23 mouse cellular contexts compared by ENCODE assay signal in the genomic region with DNA sequence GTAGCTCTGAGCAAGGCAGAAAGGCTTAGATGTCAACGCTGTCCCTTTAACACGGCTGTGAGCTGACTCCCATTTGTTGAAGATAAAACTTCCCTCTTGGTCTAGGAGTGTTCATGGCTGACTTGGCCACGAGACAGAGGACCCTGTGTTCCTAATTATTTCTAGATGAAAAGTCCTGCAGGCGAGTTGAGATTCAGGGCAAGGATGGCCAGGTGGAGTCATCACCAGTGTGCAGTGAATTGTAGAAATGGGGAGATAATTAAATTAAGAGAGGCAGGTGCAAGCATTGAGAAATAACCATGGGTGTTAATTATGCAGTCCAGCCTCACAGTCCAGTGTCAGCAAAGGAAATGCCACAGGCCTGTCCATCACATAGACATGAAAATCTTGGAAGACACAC.
DNase-seq lines count a peak whose midpoint lies in the region; ATAC-seq lines count a peak whose summit lies in the region.
"Had no signal": no experiment of that assay in that cellular context is flagged by ENCODE, and none has a peak within 500 bp of the region (broad histone marks: within the 10 kb centered on the region; RNA-seq: fewer than 3 reads in every experiment).

No protein-coding gene starts in this region.

- WGBS in heart, embryonic 12.5 days = 54% methylated on average over 4 of the region's 4 CpGs
- 51% methylated on average over 4 of the region's 4 CpGs for WGBS in liver, embryonic 12.5 days (ENCODE audit: insufficient replicate concordance)

- peak; percentile 77 for DNase-seq in heart, adult 11 months
- peak; percentile 38 for DNase-seq in left cerebral cortex, postnatal 4 days
- DNase-seq in left cerebral cortex, postnatal 10 days (ENCODE audit: extremely low spot score in 1 of 2, low spot score in 2 of 2) = no peak
- peak; percentile 37 for DNase-seq in cerebellum, adult 9-10 months
- peak; percentile 18 to 29 for DNase-seq in cerebellum, postnatal 25 days
- DNase-seq: adrenal gland, adult 8-10 months; heart, postnatal 14 days; layer of hippocampus, adult 9-11 months; liver, postnatal 0 days; thymus, adult 2 months; thymus, postnatal 4 days had no signal

- ATAC-seq in heart, embryonic 12.5 days (ENCODE audit: insufficient number of reproducible peaks, low FRiP score) = no peak
- ATAC-seq in liver, embryonic 12.5 days = no peak
- ATAC-seq: activated CD4-positive, CD25-positive, alpha-beta regulatory T cell, adult 4 months; intestine, embryonic 16.5 days; liver, postnatal 0 days; lung, postnatal 0 days had no signal

- H3K36me3 ChIP-seq in heart, embryonic 12.5 days = no peaks in the 10 kb centered on the region
- H3K36me3 ChIP-seq in liver, embryonic 12.5 days = no peaks in the 10 kb centered on the region
- H3K36me3 ChIP-seq: forebrain, embryonic 10.5 days; heart, embryonic 13.5 days; hindbrain, embryonic 13.5 days; neural tube, embryonic 15.5 days had no signal

- no peak overlapping the region for H3K9ac ChIP-seq in heart, embryonic 12.5 days
- no peak overlapping the region for H3K9ac ChIP-seq in liver, embryonic 12.5 days
- H3K9ac ChIP-seq: heart, embryonic 13.5 days; hindbrain, embryonic 13.5 days; liver, postnatal 0 days; neural tube, embryonic 15.5 days had no signal

- H3K27ac ChIP-seq in heart, embryonic 12.5 days (ENCODE audit: poor library complexity, severe bottlenecking) = no peak overlapping the region
- H3K27ac ChIP-seq in liver, embryonic 12.5 days = no peak overlapping the region
- H3K27ac ChIP-seq: forebrain, embryonic 10.5 days; heart, embryonic 13.5 days; hindbrain, embryonic 13.5 days; left cerebral cortex, adult 2 months; neural tube, embryonic 15.5 days; stomach, postnatal 0 days had no signal

- H3K4me3 ChIP-seq in heart, embryonic 12.5 days = no peak overlapping the region
- H3K4me3 ChIP-seq in liver, embryonic 12.5 days = no peak overlapping the region
- H3K4me3 ChIP-seq: forebrain, embryonic 10.5 days; heart, embryonic 13.5 days; hindbrain, embryonic 13.5 days; left cerebral cortex, adult 2 months; neural tube, embryonic 15.5 days had no signal

- H3K9me3 ChIP-seq in heart, embryonic 12.5 days (replicated peaks) = no peaks in the 10 kb centered on the region
- H3K9me3 ChIP-seq in liver, embryonic 12.5 days (replicated peaks) = no peaks in the 10 kb centered on the region
- H3K9me3 ChIP-seq: forebrain, embryonic 10.5 days; heart, embryonic 13.5 days; hindbrain, embryonic 13.5 days; neural tube, embryonic 15.5 days had no signal

- no peaks in the 10 kb centered on the region for H3K27me3 ChIP-seq in heart, embryonic 12.5 days (replicated peaks)
- H3K27me3 ChIP-seq in liver, embryonic 12.5 days (replicated peaks) = no peaks in the 10 kb centered on the region
- H3K27me3 ChIP-seq: heart, embryonic 13.5 days; hindbrain, embryonic 13.5 days; neural tube, embryonic 15.5 days had no signal

- intact Hi-C loops in left cerebral cortex, postnatal 4 days (cut with DNase I) = no loop called here
- intact Hi-C loops in left cerebral cortex, postnatal 10 days (cut with DNase I) = no loop called here

- no peak overlapping the region for H3K4me2 ChIP-seq in heart, embryonic 12.5 days
- H3K4me2 ChIP-seq in liver, embryonic 12.5 days = no peak overlapping the region
- H3K4me2 ChIP-seq: heart, embryonic 13.5 days; hindbrain, embryonic 13.5 days; midbrain, embryonic 11.5 days; neural tube, embryonic 15.5 days had no signal

- peaks cover 10% of the 10 kb centered on the region; the same call in 1 of the 2 replicates for H3K4me1 ChIP-seq in heart, embryonic 12.5 days (replicated peaks)
- no peaks in the 10 kb centered on the region for H3K4me1 ChIP-seq in liver, embryonic 12.5 days
- H3K4me1 ChIP-seq: forebrain, embryonic 10.5 days; hindbrain, embryonic 13.5 days; neural tube, embryonic 15.5 days had no signal

Comparison
In these comparisons a context has a peak if more than half of its experiments do, and no peak if none do; other contexts are left out.
1. DNase-seq: peak in heart, adult 11 months (single experiment), left cerebral cortex, postnatal 4 days (single experiment), cerebellum, adult 9-10 months (single experiment) and cerebellum, postnatal 25 days (2 of 2); none in left cerebral cortex, postnatal 10 days (0 of 2).